In the genomic region with DNA sequence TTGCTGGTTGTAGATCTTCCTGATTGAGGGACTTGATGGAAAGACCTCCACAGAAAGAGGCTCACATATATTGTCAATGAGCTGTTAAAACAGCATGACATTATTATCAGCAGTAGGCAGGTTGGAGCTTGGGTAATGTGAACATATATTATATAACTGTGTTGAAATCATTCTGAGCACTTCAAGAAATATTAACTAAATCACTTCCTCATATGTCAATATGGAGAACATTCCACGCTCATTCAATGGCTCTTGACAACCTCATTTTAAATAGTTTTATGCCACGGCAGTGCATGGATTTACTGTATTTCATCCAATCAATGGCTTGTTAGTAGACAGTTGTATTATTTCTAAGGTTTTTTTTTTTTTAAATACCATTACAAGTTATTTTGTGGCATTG, we compare ENCODE assay signal across 24 mouse cellular contexts.
"Had no signal": no experiment of that assay in that cellular context is flagged by ENCODE, and none has a peak within 500 bp of the region (broad histone marks: within the 10 kb centered on the region; RNA-seq: fewer than 3 reads in every experiment).

No protein-coding gene starts in this region.

- H3K4me2 ChIP-seq: heart, embryonic 12.5 days; hindbrain, embryonic 12.5 days; hindbrain, embryonic 14.5 days; intestine, embryonic 15.5 days; limb, embryonic 12.5 days had no signal

- H3K27me3 ChIP-seq: heart, embryonic 12.5 days; hindbrain, embryonic 12.5 days; intestine, embryonic 15.5 days; limb, embryonic 12.5 days had no signal

- H3K9ac ChIP-seq: heart, embryonic 12.5 days; hindbrain, embryonic 12.5 days; hindbrain, embryonic 14.5 days; intestine, embryonic 15.5 days; limb, embryonic 12.5 days had no signal

- H3K4me1 ChIP-seq: heart, embryonic 10.5 days; heart, embryonic 12.5 days; hindbrain, embryonic 10.5 days; hindbrain, embryonic 12.5 days; intestine, embryonic 15.5 days; limb, embryonic 10.5 days; limb, embryonic 12.5 days had no signal

- H3K36me3 ChIP-seq: heart, embryonic 10.5 days; heart, embryonic 12.5 days; hindbrain, embryonic 10.5 days; hindbrain, embryonic 12.5 days; intestine, embryonic 15.5 days; limb, embryonic 10.5 days; limb, embryonic 12.5 days had no signal

- ATAC-seq: hindbrain, embryonic 16.5 days; inflammation-experienced regulatory T-cells, adult 6 months; intestine, embryonic 15.5 days; intestine, postnatal 0 days had no signal

- H3K4me3 ChIP-seq: gastrocnemius, adult 2 months; heart, embryonic 10.5 days; heart, embryonic 12.5 days; hindbrain, embryonic 10.5 days; hindbrain, embryonic 12.5 days; intestine, embryonic 15.5 days; layer of hippocampus, adult 2 months; left cerebral cortex, adult 2 months; limb, embryonic 10.5 days; limb, embryonic 12.5 days had no signal

- DNase-seq: gastrocnemius, adult 2 months; gastrocnemius, postnatal 10 days; gastrocnemius, postnatal 25 days; heart, adult 18-20 months; heart, postnatal 10 days; heart, postnatal 4 days; kidney, adult 18-20 months; kidney, adult 8-10 months; kidney, postnatal 10 days; kidney, postnatal 25 days; kidney, postnatal 4 days had no signal

- H3K9me3 ChIP-seq: heart, embryonic 10.5 days; hindbrain, embryonic 12.5 days; intestine, embryonic 15.5 days; limb, embryonic 10.5 days; limb, embryonic 12.5 days had no signal

- H3K27ac ChIP-seq: gastrocnemius, adult 2 months; heart, embryonic 10.5 days; hindbrain, embryonic 10.5 days; hindbrain, embryonic 12.5 days; hindbrain, embryonic 14.5 days; intestine, embryonic 15.5 days; layer of hippocampus, adult 2 months; left cerebral cortex, adult 2 months; limb, embryonic 10.5 days; limb, embryonic 12.5 days had no signal
